Mouse (Mus musculus) cerebellum, adult 11-12 months (tissue): ENCODE measurements around the gene Lypd3.
"Not testable (repeated sequence)": the region's sequence is repeated elsewhere in the genome, so short reads cannot be mapped to it uniquely, and the experiment has no call there.

Source experiments
- DNase-seq: peaks from one replicate; pipeline ENCODE4 v3.0.0; 2022

Gene Lypd3

GRCm38 (mm10) chr7:24614816-24615215 is 21.5 kb upstream of the Lypd3 start:
- no peak for DNase-seq

- no peak for DNase-seq
Measured at GRCm38 (mm10) chr7:24617763-24618162, 18.6 kb upstream of the Lypd3 start.

- not testable (repeated sequence) for DNase-seq
Measured at GRCm38 (mm10) chr7:24618374-24618773, 18.0 kb upstream of the Lypd3 start.

- no peak for DNase-seq
Measured at GRCm38 (mm10) chr7:24619671-24620397, 16.5 kb upstream of the Lypd3 start.

GRCm38 (mm10) chr7:24621193-24621592 is 15.2 kb upstream of the Lypd3 start:
- no peak for DNase-seq

- no peak for DNase-seq
Measured at GRCm38 (mm10) chr7:24622967-24623366, 13.4 kb upstream of the Lypd3 start.

GRCm38 (mm10) chr7:24628685-24629610 is 7.4 kb upstream of the Lypd3 start:
- DNase-seq: peak; percentile 32

GRCm38 (mm10) chr7:24629672-24630071 is 6.7 kb upstream of the Lypd3 start:
- DNase-seq: no peak

GRCm38 (mm10) chr7:24630116-24630880 is 6.1 kb upstream of the Lypd3 start:
- DNase-seq: no peak

GRCm38 (mm10) chr7:24637046-24637445 is 696 bp downstream of the Lypd3 start:
- DNase-seq: no peak

GRCm38 (mm10) chr7:24638026-24638856 is 1.9 kb downstream of the Lypd3 start:
- DNase-seq: no peak

- no peak for DNase-seq
Measured at GRCm38 (mm10) chr7:24640450-24640849, 4.1 kb downstream of the Lypd3 start.

GRCm38 (mm10) chr7:24642491-24642890 is 6.1 kb downstream of the Lypd3 start:
- no peak for DNase-seq

GRCm38 (mm10) chr7:24644492-24644891 is 8.1 kb downstream of the Lypd3 start:
- no peak for DNase-seq

- DNase-seq: no peak
Measured at GRCm38 (mm10) chr7:24644996-24645395, 8.6 kb downstream of the Lypd3 start.

GRCm38 (mm10) chr7:24646486-24646885 is 10.1 kb downstream of the Lypd3 start:
- DNase-seq: no peak

- DNase-seq: no peak
Measured at GRCm38 (mm10) chr7:24653681-24654080, 17.3 kb downstream of the Lypd3 start.

- no peak for DNase-seq
Measured at GRCm38 (mm10) chr7:24659737-24660357, 23.5 kb downstream of the Lypd3 start.

GRCm38 (mm10) chr7:24661118-24661904 is 25.0 kb downstream of the Lypd3 start:
- no peak for DNase-seq

- peak; percentile 10 for DNase-seq
Measured at GRCm38 (mm10) chr7:24662575-24662974, 26.2 kb downstream of the Lypd3 start.

- no peak for DNase-seq
Measured at GRCm38 (mm10) chr7:24664301-24664700, 28.0 kb downstream of the Lypd3 start.
